Mouse (Mus musculus): Measurements from ENCODE around the gene Ano6.
"Not testable (repeated sequence)": the region's sequence is repeated elsewhere in the genome, so short reads cannot be mapped to it uniquely, and the experiment has no call there.

Ano6 gene

DNA sequence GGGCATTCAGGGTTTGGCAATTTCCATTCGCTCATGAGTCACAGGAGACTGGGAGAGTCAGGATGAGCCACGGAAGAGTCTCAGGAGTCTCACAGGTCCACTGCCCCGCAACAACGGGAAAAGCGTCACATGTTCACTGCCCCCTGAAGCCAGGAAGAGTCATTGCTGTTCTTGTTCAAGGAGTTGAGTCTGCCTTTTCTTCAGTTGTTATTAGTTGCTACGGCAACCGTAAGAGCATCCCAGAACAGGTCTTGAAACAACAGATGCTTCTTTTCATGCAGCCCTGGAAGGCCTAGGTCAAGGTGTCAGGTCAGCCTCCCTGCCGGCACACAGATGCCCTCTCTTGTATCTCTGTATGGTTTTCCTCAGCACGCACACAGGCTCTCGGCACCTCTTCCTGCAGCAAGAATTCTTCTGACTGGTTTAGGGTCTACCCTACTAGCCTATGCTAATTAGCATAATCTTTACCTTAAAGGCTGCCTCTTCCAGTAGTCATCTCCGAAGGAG lies 36.9 kb downstream of the Ano6 start:
- DNase-seq (ENCODE audit: low spot score): no peak

DNA sequence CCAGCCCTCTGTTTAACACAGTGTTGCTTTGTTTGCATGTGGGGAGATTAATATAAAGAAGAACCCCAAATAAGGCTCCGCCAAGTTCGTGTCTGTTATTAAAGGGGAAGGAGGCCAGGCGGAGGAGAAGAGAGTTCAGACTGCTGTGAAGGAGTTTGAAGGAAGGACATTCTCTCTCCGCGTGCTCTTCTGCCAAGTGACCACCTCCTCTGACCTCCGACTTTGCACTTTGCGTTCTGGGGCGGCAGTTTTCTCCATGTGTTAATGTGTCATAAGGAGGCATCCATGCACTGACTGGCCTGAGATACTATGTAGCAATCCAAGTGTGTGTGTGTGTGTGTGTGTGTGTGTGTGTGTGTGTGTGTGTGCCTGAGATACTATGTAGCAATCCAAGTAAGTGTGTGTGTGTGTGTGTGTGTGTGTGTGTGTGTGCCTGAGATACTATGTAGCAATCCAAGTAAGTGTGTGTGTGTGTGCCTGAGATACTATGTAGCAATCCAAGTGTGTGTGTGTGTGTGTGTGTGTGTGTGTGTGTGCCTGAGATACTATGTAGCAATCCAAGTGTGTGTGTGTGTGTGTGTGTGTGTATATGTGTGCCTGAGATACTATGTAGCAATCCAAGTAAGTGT lies 37.5 kb downstream of the Ano6 start:
- DNase-seq (ENCODE audit: low spot score): not testable (repeated sequence)

DNA sequence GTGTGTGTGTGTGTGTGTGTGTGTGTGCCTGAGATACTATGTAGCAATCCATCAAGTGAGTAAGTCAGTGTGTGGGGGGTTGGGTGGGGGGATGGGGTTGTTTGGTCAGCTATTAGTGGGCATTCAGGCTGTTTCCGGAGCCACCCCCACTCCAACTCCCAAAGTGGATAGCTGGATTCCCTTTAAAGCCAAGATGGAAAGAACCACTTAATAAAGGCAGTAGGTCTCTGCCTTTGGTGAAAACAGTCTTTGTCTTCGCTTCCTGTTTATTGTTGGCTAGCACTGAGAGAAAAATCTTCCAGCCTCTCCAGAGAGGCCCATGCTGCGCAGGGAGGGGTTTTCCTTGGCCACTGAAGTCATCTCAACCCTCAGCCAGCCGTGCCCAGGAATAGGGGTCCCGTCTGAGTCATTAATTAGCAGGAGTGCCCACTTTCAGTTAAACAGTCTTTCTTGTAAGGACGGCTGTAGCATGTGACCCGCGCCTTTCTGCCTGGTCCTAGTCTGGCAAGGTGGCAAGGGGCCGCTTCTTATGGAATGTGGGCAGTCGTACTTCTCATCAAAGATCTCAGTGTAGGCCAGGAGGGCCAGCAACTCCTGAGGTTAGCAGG lies 38.1 kb downstream of the Ano6 start:
- no peak for DNase-seq (ENCODE audit: low spot score)

DNA sequence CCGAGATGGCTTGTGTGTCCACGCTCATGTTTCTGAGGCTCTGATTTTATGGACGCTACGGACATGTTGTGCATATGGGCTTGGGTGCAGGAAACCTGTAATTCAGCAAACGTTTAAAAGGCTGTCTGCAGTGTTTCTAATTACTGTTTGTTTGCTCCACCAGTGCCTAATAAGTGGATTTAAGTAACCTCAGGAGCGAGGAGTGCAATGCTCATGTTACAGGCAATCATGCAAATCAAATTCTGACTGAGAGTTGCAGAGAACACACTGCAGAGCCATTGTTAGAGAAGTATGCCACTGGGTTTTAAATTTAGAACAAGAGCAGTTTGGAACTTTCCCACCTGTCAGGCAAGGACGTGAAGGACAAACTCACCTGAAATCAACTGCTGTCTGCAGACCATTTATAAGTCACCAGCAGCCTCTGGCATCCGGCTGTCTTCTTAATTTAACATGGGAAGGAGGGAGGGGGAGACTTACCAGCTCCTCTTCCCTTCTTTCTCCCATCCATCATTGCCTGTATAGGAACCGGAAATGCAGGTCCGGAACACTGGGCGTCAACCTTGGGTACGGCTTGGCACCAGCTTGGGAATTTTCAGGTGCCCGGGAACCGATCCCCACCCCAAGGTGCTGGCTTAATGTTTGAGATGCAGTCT lies 39.0 kb downstream of the Ano6 start:
- DNase-seq (ENCODE audit: low spot score): no peak

DNA sequence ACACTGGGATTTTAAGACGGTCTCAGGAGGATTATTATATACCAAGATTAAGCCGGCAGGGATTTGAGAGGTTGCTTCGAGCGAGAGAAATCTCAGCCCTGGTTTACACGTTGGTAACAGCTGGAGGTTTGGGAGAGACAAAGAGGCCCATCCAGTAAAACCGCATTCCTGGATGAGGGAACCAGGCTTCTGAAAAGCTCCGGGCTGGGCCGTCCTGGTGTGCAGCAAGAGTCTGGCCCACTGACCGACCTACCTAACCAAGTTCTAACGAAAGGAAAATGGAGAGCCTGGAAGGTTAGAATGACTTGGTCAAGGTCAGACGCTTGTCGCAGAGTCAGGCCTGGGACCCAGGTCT lies 39.5 kb downstream of the Ano6 start:
- no peak for DNase-seq (ENCODE audit: low spot score)

DNA sequence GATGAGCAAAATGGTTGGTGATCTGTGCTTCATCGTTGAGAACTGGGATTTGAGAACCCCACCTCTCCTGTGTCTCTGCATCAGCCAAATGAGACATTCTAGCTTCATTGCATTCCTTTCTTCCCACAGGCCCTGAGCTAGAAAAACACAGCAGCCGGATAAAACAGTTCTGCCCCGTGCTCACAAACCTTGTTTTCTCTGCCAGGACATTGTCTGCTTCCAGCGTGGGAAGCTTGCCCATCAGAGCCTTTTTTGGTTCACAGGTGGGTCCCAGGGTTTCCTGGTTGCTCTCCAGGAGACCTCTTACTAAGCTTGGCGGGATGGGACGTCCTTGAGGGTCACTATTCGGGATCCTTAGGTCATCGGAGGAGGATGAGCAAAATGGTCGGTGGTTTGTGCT lies 42.6 kb downstream of the Ano6 start:
- DNase-seq (ENCODE audit: low spot score): no peak

DNA sequence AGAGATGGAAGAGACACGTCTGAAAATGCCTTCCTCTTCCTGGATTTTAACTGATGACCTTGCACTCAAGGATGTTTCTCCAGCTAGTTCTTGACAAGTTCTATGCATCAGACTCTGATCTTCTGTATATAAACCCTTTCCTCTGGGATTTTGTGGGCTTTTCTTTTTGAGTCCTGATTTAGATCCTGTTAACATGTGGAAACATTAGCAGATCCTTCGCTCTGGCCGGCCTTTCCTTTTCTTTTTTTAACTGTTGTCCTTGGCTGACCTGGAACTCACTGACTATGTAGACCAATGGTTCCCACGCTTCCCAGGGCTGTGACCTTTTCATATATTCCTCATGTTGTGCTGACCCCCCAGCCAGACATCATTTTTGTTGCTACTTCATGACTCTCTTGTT lies 45.4 kb downstream of the Ano6 start:
- DNase-seq (ENCODE audit: low spot score): no peak

DNA sequence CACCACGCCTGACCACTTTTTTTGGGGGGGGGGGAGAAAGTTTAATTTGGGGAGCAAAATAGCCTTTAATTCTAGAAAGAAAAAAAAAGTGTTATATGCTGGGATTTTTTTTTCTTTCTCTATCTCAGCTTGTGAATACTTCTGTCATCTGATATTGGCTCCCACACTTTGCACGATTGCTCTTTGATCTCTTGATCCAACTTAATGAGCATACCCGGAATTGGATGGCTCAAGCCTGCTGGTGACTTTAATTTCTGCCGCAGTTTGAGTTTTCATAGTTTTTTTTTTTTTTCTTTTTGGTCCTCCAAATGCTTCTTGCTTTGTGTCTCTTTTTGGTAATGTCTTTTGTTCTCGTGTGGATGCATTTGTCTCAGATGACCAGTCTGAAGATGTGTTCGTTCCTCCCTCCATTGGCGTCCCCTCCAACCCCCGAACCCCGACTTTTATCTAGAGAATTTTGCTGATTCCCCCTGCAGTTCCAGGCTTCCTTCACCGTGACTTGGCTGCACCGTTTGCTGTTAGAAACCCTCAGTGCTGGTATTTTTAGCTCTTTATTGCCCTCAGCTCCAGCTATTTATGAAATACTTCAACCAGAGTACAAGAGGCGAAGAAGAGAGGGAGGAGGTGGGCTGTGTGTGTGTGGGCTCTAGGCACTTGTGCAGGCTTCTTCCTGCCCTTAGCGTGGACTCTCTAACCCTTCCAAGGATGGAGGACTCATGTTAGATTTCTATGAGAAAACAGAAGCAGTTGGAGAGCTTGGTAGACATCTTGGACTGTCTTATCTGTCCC lies 46.2 kb downstream of the Ano6 start:
- DNase-seq (ENCODE audit: low spot score): no peak

DNA sequence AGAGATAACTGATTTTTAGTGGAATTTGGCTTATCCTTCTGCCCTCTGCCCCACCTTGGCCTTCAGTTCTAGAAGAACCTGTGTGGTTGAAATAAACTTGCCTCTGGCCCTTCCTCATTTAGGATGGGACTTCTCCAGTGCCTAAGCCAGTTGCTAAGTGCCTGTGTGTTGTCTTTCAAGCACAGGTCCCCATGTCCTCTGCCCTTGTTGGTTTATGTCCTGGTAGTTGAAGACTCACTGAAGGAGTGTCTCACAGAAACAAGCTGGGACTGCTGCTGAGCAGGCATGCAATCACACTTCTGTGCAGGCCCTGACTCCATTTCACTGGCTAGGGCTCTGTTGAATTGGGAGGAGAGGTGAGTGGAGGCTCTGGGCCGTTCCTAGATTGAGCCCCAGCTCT lies 46.9 kb downstream of the Ano6 start:
- no peak for DNase-seq (ENCODE audit: low spot score)

DNA sequence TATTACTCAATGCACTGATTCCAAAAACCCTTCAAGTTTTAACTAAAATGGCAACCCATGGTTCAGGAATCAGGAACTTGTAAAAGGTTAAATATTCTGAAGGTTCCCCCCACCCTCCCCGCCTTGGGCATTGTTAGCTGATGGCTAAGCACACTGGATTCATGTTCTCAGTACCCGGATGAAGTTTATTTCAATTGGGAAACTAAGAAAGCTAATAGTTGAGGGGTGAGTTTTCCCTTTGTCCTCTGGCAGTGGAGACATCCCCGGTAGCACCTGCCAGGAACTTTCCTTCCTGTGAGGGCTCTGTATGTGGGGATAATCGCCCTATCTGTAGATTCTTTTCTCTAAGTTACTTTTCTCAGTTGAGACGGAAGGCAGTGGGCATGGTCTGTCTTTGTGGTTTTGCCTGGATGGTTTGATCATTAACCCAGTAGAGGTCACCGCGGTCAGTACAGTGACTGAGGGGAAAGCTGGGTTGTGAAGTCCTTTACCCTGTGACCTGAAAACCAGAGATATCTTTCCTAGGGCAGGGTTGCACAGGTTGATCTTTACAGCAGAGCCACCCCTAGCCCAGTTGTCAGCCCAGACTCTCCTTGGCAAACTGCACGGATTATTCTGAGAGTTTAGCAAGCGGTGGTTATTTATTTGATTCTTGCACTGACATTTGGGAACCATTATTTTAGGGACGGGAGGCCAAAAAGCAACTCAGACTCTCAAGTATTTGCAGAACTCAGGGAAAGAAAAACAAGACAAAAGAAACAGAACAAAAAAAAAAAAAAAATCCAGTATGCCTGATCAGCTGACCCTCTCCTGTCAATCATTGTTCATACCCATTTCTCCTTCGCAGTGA lies 47.8 kb downstream of the Ano6 start:
- no peak for DNase-seq (ENCODE audit: low spot score)

DNA sequence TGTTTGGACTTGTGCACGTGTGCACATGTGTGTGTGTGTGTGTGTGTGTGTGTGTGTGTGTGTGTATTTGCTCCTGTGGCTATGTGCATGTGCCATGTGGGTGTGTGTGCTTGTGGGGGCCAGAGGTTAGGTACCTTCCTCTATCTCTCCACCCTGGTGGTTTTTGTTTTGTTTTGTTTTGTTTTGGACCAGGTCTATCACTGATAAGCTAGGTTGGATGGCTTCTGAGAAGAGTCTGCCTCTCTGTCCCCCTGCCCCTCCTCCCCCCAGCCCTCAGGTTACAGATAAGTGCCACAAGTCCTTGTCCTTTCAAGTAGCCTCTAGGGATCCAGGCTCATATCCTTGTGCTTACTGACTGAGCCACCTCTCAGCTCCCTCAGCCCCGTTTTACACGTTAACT lies 49.1 kb downstream of the Ano6 start:
- DNase-seq (ENCODE audit: low spot score): no peak

DNA sequence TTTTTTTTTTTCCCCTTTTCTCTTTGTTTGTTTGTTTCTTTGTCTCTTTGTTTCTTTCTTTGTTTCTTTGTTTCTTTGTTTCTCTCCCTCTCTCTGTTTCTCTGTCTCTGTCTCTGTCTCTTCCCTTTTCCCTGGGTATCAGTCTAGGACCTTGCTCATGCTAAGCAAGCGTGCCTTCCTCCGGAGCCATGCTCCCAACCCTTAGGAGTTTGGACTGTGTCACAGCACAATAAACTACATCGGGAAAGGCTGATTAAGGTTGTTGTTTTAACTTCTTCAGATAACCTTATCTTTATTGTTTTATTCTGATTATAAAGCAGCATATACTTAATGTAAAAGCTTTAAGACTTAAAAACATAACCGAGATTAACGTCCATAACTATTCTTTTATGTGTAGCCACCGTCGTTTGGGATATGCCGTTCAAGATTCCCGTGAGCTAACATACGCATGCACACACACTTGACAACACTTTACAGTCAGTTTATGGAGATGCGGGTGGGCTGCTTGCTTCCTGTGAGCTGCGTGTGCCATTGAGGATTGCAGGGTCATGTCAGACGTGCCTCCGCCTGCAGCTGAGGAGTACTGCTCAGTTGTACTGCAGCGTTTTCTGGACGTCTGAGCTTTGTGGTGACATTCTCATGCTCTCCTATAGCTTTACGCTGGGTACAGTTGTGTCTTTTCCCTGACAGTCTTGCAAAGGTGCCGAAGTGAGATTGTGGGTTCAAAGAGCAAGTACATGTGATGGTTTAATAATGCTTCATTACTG lies 52.7 kb downstream of the Ano6 start:
- no peak for DNase-seq (ENCODE audit: low spot score)

DNA sequence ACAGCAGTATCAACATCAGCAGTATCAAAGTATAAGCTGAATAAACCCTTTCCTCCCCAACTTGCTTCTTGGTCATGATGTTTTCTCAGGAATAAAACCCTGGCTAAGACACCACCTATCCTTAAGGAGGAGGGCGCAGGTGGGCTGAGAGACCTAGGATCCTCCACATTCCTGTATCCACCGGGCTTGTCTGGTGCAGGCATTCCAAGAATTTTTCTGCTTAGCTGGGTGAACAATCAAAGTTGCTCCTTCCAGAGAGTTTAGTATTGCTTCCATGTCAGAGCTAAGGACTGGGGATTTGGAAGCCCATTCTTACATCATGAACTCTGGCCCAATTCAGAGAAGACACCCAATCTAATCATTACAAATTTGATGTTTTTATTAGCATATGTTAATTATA lies 53.8 kb downstream of the Ano6 start:
- DNase-seq (ENCODE audit: low spot score): no peak

DNA sequence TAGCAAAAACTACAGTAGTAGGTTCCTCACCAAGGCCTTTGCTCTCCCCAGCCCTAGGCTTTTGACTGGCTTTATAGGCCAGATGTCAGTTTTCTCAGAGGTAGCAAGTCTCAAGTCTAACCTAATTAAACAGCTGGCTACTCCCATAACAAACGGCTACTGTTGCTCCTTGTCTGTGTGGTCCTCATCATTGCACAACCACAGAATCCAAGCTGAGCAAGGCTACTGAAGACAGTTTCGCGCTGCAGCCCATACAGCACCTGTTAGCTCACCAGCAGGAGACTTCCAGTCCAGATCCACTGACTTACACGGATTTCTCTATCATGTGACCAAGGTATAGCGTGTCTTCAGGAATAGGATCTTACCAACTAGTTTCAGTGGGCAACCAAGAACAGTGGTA lies 55.5 kb downstream of the Ano6 start:
- DNase-seq (ENCODE audit: low spot score): no peak

DNA sequence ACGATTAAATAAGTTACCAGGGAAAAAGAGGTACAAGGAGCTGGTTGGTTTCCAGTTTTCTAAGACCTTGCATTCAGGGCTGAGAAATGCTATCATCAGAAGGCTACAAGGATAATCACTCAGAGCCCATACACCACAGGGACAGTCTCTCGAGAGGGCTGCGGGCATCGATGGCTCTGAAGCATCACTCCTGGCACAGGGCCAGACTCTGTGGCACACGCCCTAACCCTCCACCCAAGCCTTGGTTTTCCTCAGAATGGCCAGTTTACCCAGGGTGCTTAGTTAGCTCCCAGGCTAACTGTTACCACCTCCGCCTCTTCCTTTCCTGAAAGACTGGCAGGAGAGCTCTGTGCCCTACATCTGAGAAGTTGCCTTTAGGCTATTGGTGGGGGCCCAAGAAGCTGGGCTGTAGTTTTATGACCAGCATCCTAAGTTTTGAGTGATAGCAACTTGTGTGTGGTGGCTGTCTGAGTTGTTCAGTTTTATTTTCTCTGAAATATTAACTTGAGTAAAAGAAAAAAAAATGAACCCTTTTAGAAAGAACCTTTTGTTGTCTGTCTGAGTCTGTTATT lies 57.9 kb downstream of the Ano6 start:
- no peak for DNase-seq (ENCODE audit: low spot score)

DNA sequence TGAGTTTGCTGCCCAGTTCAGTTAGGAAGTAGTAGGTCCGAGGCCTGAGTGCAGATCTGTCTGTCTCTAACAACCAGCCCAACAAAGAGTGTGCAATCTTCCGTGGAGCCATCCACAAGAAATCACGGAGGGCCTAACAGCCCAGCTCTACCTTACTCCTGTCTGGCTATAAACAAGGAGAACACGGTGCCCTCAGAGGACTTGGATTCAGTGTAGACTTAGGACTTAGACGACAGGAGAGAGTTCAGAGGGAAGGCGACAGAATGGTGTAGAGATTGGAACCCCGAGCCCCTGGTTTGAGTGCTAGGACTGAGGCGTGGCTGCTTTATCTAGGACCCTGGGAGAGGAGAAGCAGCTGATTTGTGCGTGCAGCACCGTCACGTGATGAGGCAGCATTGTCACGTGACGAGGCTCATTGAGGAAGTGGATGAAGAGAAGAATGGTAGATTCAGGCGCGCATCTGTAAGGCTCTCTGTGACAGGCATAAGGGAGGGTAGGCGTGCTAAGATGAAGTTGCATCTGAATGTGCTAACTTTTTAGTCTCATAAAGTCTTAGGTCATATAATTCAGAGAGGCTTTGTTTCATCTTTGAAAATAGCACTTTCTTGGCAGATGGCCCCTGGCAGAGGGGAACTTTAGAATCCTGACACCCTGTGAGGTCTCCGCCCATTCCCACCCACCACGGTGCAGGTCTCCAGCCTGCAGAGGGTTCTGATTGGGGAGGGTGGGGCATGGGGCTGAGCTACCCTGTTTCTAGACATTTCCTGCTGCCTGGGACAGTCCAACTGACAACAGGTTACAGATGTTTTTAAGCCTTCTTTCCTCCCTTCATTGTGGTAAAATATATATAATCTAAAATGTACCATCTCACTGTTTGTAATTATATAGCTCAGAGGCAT lies 59.1 kb downstream of the Ano6 start:
- DNase-seq (ENCODE audit: low spot score): no peak

DNA sequence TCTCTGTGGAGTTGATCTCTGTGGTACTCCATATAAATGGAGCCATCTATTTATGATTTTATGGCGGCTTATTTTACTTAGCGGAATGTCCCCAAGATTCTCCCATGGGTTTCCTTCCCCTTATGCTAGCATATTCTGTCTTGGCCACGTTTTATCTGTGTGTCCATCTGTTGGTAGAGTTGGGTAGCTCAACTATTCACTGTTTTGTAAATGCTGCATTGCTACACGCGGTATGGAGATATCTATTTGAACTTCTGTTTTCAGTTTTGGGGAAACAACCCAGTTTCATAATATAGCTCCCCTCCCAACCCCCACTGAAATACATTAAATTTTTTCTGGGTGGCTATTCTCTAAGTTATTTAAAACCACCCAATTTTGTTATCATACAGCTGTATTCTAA lies 59.9 kb downstream of the Ano6 start:
- no peak for DNase-seq (ENCODE audit: low spot score)

DNA sequence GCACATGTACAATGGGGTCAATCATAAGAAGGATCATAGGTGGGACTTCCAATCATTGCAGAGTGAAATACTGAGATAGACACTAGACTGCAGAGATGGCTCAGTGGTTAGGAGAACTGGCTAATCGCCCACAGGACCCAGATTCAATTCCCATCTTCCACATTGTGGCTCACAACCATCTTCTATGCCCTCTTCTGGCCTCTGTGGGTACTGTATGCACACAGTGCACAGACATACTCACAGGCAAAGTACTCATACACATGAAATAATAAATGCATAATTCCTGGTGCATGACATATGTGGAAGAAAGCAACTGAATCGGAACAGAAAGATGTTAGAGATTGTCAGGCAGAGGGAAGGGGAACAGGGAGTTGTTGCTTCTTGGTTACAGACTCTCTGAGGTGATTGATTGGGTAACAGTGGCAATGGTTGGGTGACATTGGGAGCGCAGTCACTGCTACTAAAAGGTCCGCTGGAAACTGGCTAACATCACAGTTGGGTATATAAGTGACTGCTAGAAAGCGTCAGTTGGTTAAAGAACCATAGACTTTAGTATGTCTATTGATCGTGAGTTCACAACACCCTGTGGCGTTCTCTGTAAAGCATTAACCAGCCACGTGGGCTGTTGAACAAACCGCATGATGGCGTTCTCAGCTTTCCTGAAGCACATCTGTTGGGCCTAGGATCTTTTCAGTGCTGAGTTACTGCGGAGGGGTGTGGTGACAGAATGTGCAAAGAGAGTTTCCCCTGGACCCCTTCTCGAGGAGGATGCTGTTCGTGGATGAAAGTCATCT lies 64.6 kb downstream of the Ano6 start:
- DNase-seq (ENCODE audit: low spot score): no peak

DNA sequence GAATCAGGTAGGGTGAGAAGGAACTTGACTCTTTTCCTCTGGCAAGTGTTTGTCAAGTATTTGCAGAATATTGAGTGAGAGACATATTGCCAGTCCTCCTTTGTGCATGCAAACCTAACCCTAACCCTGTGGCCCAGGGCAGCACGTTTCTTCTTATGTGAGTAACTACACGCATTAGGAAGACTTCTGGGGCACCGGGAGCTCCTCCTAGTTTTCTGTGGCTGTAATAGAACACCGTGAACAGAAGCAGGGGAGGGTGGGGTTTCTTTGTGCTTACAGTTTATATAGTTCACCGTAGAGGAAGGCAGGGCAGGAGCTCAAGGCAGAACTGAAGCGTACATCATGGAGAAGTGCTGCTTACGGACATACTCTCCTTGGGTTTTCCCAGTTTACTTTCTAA lies 65.3 kb downstream of the Ano6 start:
- no peak for DNase-seq (ENCODE audit: low spot score)
